Mouse (Mus musculus): Measurements from ENCODE around the gene Prkrip1.
"Not testable (repeated sequence)": the region's sequence is repeated elsewhere in the genome, so short reads cannot be mapped to it uniquely, and the experiment has no call there.

Gene Prkrip1

GRCm38 (mm10) chr5:136163807-136164474 is 34.8 kb downstream of the Prkrip1 start:
- no peak for DNase-seq (ENCODE audit: low read depth, low spot score)

GRCm38 (mm10) chr5:136160084-136160483 is 38.7 kb downstream of the Prkrip1 start:
- DNase-seq (ENCODE audit: low read depth, low spot score) = peak; percentile 72

- DNase-seq (ENCODE audit: low read depth, low spot score) = no peak
Observed at GRCm38 (mm10) chr5:136155399-136155798, 43.4 kb downstream of the Prkrip1 start.

GRCm38 (mm10) chr5:136152365-136152764 is 46.4 kb downstream of the Prkrip1 start:
- peak; percentile 24 for DNase-seq (ENCODE audit: low read depth, low spot score)

- not testable (repeated sequence) for DNase-seq (ENCODE audit: low read depth, low spot score)
Observed at GRCm38 (mm10) chr5:136149134-136149576, 49.6 kb downstream of the Prkrip1 start.

GRCm38 (mm10) chr5:136147704-136148103 is 51.1 kb downstream of the Prkrip1 start:
- no peak for DNase-seq (ENCODE audit: low read depth, low spot score)

- DNase-seq (ENCODE audit: low read depth, low spot score) = no peak
Observed at GRCm38 (mm10) chr5:136146936-136147335, 51.8 kb downstream of the Prkrip1 start.

GRCm38 (mm10) chr5:136144606-136145430 is 53.9 kb downstream of the Prkrip1 start:
- no peak for DNase-seq (ENCODE audit: low read depth, low spot score)

GRCm38 (mm10) chr5:136143161-136143755 is 55.5 kb downstream of the Prkrip1 start:
- no peak for DNase-seq (ENCODE audit: low read depth, low spot score)

- no peak for DNase-seq (ENCODE audit: low read depth, low spot score)
Observed at GRCm38 (mm10) chr5:136142746-136143145, 56.0 kb downstream of the Prkrip1 start.

GRCm38 (mm10) chr5:136140057-136140482 is 58.7 kb downstream of the Prkrip1 start:
- peak; percentile 30 for DNase-seq (ENCODE audit: low read depth, low spot score)

GRCm38 (mm10) chr5:136139393-136139792 is 59.4 kb downstream of the Prkrip1 start:
- DNase-seq (ENCODE audit: low read depth, low spot score) = no peak

- DNase-seq (ENCODE audit: low read depth, low spot score) = no peak
Observed at GRCm38 (mm10) chr5:136137658-136138274, 61.0 kb downstream of the Prkrip1 start.

- no peak for DNase-seq (ENCODE audit: low read depth, low spot score)
Observed at GRCm38 (mm10) chr5:136136292-136136990, 62.3 kb downstream of the Prkrip1 start.

- peak; percentile 93 for DNase-seq (ENCODE audit: low read depth, low spot score)
Observed at GRCm38 (mm10) chr5:136135571-136136291, 63.0 kb downstream of the Prkrip1 start, which contains the start of the genes Lrwd1 and Alkbh4. Gene Lrwd1 (minus strand): TSS chr5:136136074. Gene Alkbh4 (plus strand): TSS chr5:136136146.
